Mouse (Mus musculus) kidney, postnatal 0 days (tissue): ENCODE results near the gene Dgkh. TPM values are rescaled to one million over a fixed set of nuclear protein-coding genes. Genes with fewer than 3 reads are reported as not detected.
"Not testable (repeated sequence)": the region's sequence is repeated elsewhere in the genome, so short reads cannot be mapped to it uniquely, and the experiment has no call there.

Experiments used
- ATAC-seq: fragments of 200-750 bp; cut with Nextera tagmentation; replicated peaks from 2 replicates; pipeline ENCODE4 v1.8.0; 2017; ENCODE audit warnings: low read depth, moderate number of reproducible peaks, moderate TSS enrichment, moderate library complexity; ENCODE audit not compliant: low FRiP score
- DNase-seq: peaks from one replicate; pipeline ENCODE4 v3.0.0-alpha.2; 2016; ENCODE audit warnings: low spot score
- H3K27ac ChIP-seq: fragments of 300-500 bp; sonication (generic); 2 replicates; pipeline ENCODE4 v1.5.1; 2014; ENCODE audit warnings: mild to moderate bottlenecking
- H3K27me3 ChIP-seq: fragments of 300-500 bp; sonication (generic); 2 replicates; pipeline ENCODE4 v1.6.1; 2014; ENCODE audit warnings: low read length, mixed read lengths; ENCODE audit not compliant: insufficient read depth
- H3K36me3 ChIP-seq: fragments of 300-500 bp; sonication (generic); 2 replicates; pipeline ENCODE4 v1.6.1; 2014; ENCODE audit warnings: low read length, mixed read lengths; ENCODE audit not compliant: insufficient read depth
- H3K4me1 ChIP-seq: fragments of 300-500 bp; sonication (generic); replicated peaks from 2 replicates; pipeline ENCODE4 v1.6.1; 2014; ENCODE audit warnings: antibody characterized with exemption, low read length, mixed read lengths; ENCODE audit not compliant: insufficient read depth
- H3K4me2 ChIP-seq: fragments of 300-500 bp; sonication (generic); 2 replicates; pipeline ENCODE4 v1.6.1; 2014; ENCODE audit warnings: mild to moderate bottlenecking, low read length, moderate library complexity, mixed read lengths
- H3K4me3 ChIP-seq: fragments of 300-500 bp; sonication (generic); replicated peaks from 2 replicates; pipeline ENCODE4 v1.5.1; 2014; ENCODE audit warnings: low read depth, low read length
- H3K9ac ChIP-seq: fragments of 300-500 bp; sonication (generic); 2 replicates; pipeline ENCODE4 v1.6.1; 2014; ENCODE audit warnings: low read depth, low read length
- H3K9me3 ChIP-seq: fragments of 300-500 bp; sonication (generic); replicated peaks from 2 replicates; pipeline ENCODE4 v1.6.1; 2016; ENCODE audit warnings: low read length, inconsistent platforms, mixed read lengths
- CTCF ChIP-seq: IDR thresholded peaks from 2 replicates; pipeline ENCODE4 v1.5.1; 2016; ENCODE audit warnings: antibody characterized with exemption, low read depth, mild to moderate bottlenecking, moderate library complexity
- WGBS: fragments of 180-500 bp; shearing (Covaris S2); extraction: QIAGEN DNeasy Blood & Tissue Kit; methylation state at CpG from one replicate; pipeline ENCODE4 v1.1.7; 2014; 5-methylcytosine and 5-hydroxymethylcytosine counted together
- polyA plus RNA-seq: library from polyadenylated mRNA; unstranded; fragments of >200 nt; fragmentation: Nextera tagmentation; extraction: Ambion mirVana; gene quantifications from 2 replicates; pipeline ENCODE4 v1.2.1, GENCODE M21; 2015

The Dgkh gene
- polyA plus RNA-seq, 1 experiment from 2014 or later: 2.2 TPM

GRCm38 (mm10) chr14:78724414-78725306, 7.9 kb downstream of the Dgkh start:
- peak; percentile 71 for DNase-seq
- H3K27ac ChIP-seq: peak overlapping the region; percentile 73
- peak overlapping the region; percentile 66 for H3K9ac ChIP-seq
- ATAC-seq: peak; percentile 88
- no peaks in the 10 kb centered on the region for H3K27me3 ChIP-seq
- no peaks in the 10 kb centered on the region for H3K9me3 ChIP-seq
- TF ChIP-seq CTCF: peak; percentile 50
- H3K4me3 ChIP-seq: peak overlapping the region; percentile 54
- H3K4me2 ChIP-seq: peak overlapping the region; percentile 88
- 2% methylated on average over 52 of the region's 52 CpGs for WGBS
- H3K36me3 ChIP-seq: no peaks in the 10 kb centered on the region
- H3K4me1 ChIP-seq: no peaks in the 10 kb centered on the region

- WGBS: 94% methylated on average over 4 of the region's 4 CpGs
- not testable (repeated sequence) for H3K27me3 ChIP-seq, ATAC-seq, H3K27ac ChIP-seq, H3K4me1 ChIP-seq, DNase-seq, H3K9ac ChIP-seq, H3K4me2 ChIP-seq, H3K36me3 ChIP-seq, H3K9me3 ChIP-seq, H3K4me3 ChIP-seq
Observed at GRCm38 (mm10) chr14:78723655-78724054, 8.9 kb downstream of the Dgkh start.

- no peak for ATAC-seq
- H3K4me3 ChIP-seq: no peak overlapping the region
- no peaks in the 10 kb centered on the region for H3K9me3 ChIP-seq
- no peak for TF ChIP-seq CTCF
- no peak overlapping the region for H3K4me2 ChIP-seq
- no peak overlapping the region for H3K9ac ChIP-seq
- H3K4me1 ChIP-seq: no peaks in the 10 kb centered on the region
- no peaks in the 10 kb centered on the region for H3K36me3 ChIP-seq
- 83% methylated on average over 5 of the region's 5 CpGs for WGBS
- H3K27me3 ChIP-seq: no peaks in the 10 kb centered on the region
- DNase-seq: no peak
- no peak overlapping the region for H3K27ac ChIP-seq
Observed at GRCm38 (mm10) chr14:78722031-78722430, 10.5 kb downstream of the Dgkh start.

- no peaks in the 10 kb centered on the region for H3K36me3 ChIP-seq
- 92% methylated on average over 7 of the region's 7 CpGs for WGBS
- no peak for TF ChIP-seq CTCF
Observed at GRCm38 (mm10) chr14:78716035-78716434, 16.5 kb downstream of the Dgkh start.

GRCm38 (mm10) chr14:78712565-78713148, 19.9 kb downstream of the Dgkh start:
- Histone ChIP-seq H3K9me3 (no peaks in the 10 kb centered on the region), H3K4me1 (0 out of 2 replicates have a peak, but pooled peaks cover 5% of the 10 kb centered on the region), H3K9ac (no peak overlapping the region), H3K27ac (no peak overlapping the region), H3K27me3 (no peaks in the 10 kb centered on the region), H3K4me3 (no peak overlapping the region), H3K36me3 (no peaks in the 10 kb centered on the region), H3K4me2 (peak overlapping the region; percentile 15; the same call in 1 of the 2 replicates)
- TF ChIP-seq CTCF: no peak
- ATAC-seq (no peak), DNase-seq (peak; percentile 18)
- 34% methylated on average over 20 of the region's 20 CpGs for WGBS

More at GRCm38 (mm10) chr14:78716035-78716434, 16.5 kb downstream of the Dgkh start:
- Histone ChIP-seq H3K4me2 (no peak overlapping the region), H3K27me3 (no peaks in the 10 kb centered on the region), H3K4me3 (no peak overlapping the region), H3K9ac (no peak overlapping the region), H3K27ac (no peak overlapping the region), H3K9me3 (no peaks in the 10 kb centered on the region), H3K4me1 (0 out of 2 replicates have a peak, but pooled peaks cover 5% of the 10 kb centered on the region)
- DNase-seq (no peak), ATAC-seq (no peak)

- no peak for DNase-seq
- no peak for TF ChIP-seq CTCF
- 32% methylated on average over 4 of the region's 4 CpGs for WGBS
- H3K4me2 ChIP-seq: no peak overlapping the region
- no peaks in the 10 kb centered on the region for H3K9me3 ChIP-seq
- H3K9ac ChIP-seq: no peak overlapping the region
- no peaks in the 10 kb centered on the region for H3K27me3 ChIP-seq
- H3K36me3 ChIP-seq: no peaks in the 10 kb centered on the region
- H3K4me3 ChIP-seq: no peak overlapping the region
- H3K27ac ChIP-seq: no peak overlapping the region
- ATAC-seq: 0 out of 2 replicates have a peak, but pooled peaks have one; percentile 59
- 0 out of 2 replicates have a peak, but pooled peaks cover 5% of the 10 kb centered on the region for H3K4me1 ChIP-seq
Observed at GRCm38 (mm10) chr14:78710647-78711046, 21.9 kb downstream of the Dgkh start.
